Mouse (Mus musculus): ENCODE data around the gene Prkcg. TPM values are rescaled to one million over a fixed set of nuclear protein-coding genes. Genes with fewer than 3 reads are reported as not detected.

Prkcg gene
- polyA plus RNA-seq, 1 experiment from 2014 or later: 0.09 TPM

DNA sequence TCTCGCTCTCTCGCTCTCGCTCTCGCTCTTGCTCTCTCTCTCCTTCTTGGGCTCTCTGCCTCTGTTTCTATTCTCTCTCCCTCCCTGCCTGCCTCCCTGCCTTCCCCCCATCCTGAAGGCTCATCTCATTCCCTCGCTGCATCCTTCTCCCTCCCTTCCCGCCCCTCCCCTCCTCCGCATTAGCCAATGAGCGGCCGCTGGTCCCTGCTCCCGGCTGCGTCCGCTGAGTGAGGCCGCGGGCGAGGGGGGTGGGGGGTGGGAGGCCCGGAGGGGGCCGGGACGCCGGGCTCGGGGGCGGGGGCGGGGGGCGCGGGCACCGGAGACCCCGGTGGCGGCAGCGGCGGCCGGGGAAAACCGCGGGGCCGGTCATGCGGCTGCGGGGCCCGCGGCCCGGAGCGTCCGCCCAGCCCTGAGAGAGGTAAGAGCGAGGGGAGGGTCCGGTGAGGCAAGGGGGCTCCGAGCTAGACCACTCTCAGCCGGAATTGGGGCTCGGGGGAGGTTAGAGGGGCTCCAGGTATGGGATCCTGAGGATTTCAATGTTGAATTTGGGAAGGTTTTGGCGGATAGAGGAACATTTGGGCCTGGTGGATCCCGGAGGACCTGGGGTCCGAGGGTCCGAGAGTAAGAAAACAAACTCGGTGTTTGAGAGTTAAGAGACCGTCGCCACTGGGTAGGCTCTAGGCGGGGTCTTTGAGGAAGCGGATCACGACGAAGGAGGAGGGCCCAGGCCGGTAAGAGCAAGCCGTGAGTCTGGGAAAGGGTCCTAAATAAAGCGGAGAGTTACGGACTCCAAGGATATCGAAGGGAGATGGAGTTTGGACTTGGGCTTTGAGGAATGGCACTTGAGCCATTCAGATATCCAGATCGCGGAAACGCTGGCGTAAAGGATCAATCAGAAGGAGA, 43.9 kb downstream of the Prkcg start, which contains the start of gene Cacng7:
TSS of gene Cacng7 (plus strand) at position 337 of the 903 bp plus-strand sequence.
- WGBS (ENCODE audit: insufficient replicate concordance): 5% methylated on average over 64 of the region's 65 CpGs
- no peaks in the 10 kb centered on the region for H3K9me3 ChIP-seq (ENCODE audit: low read length)
- peak within 1 kb of the TSS; percentile 53 for H3K4me2 ChIP-seq (ENCODE audit: low read depth, low read length)
- TF ChIP-seq EP300 (IDR thresholded peaks at IDR 0.05; ENCODE audit: low read depth) (no peak), CTCF (IDR thresholded peaks at IDR 0.05; ENCODE audit: low read depth) (no peak)
- H3K27ac ChIP-seq (ENCODE audit: low read depth): no peak within 1 kb of the TSS
- no peak within 1 kb of the TSS for H3K9ac ChIP-seq (replicated peaks)
- peaks cover 42% of the 10 kb centered on the region for H3K27me3 ChIP-seq (ENCODE audit: insufficient read depth, low read length)
- H3K4me1 ChIP-seq (ENCODE audit: insufficient read depth): peaks cover 6% of the 10 kb centered on the region
- ATAC-seq (no peak), DNase-seq (no peak)
- H3K4me3 ChIP-seq (ENCODE audit: low read depth, low read length): peak within 1 kb of the TSS; percentile 20
- H3K36me3 ChIP-seq (replicated peaks; ENCODE audit: insufficient read depth, low read length): no peaks in the 10 kb centered on the region

DNA sequence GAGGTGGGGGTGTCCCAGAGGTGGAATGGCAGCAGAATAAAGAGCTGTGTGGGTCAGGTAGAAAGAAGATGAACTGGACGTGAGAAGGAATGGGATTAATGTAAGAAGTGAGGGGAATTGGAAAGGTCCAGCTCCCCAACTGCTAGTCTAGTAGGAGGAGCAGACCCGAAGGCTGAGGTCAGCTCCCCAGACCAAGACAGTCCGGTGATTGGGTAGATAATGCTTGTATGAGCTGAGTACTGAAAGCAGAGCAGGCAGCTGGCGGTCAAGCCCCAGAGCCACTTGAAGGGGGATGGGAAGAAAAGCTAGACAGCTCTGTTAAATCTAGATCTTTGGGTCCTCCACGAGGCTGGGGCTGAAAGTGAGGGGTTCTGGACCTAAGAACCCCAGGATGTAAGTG, 44.6 kb downstream of the Prkcg start:
- 18% methylated on average over 5 of the region's 5 CpGs for WGBS (ENCODE audit: insufficient replicate concordance)
- H3K36me3 ChIP-seq (replicated peaks; ENCODE audit: insufficient read depth, low read length): no peaks in the 10 kb centered on the region
- H3K9me3 ChIP-seq (ENCODE audit: low read length): no peaks in the 10 kb centered on the region
- no peak for ATAC-seq
- no peak for DNase-seq
- no peak overlapping the region for H3K4me3 ChIP-seq (ENCODE audit: low read depth, low read length)
- no peak overlapping the region for H3K9ac ChIP-seq (replicated peaks)
- H3K4me2 ChIP-seq (ENCODE audit: low read depth, low read length): no peak overlapping the region
- peaks cover 44% of the 10 kb centered on the region for H3K27me3 ChIP-seq (ENCODE audit: insufficient read depth, low read length)
- peaks cover 6% of the 10 kb centered on the region for H3K4me1 ChIP-seq (ENCODE audit: insufficient read depth)
- TF ChIP-seq CTCF (IDR thresholded peaks at IDR 0.05; ENCODE audit: low read depth) (no peak), EP300 (IDR thresholded peaks at IDR 0.05; ENCODE audit: low read depth) (no peak)
- no peak overlapping the region for H3K27ac ChIP-seq (ENCODE audit: low read depth)

DNA sequence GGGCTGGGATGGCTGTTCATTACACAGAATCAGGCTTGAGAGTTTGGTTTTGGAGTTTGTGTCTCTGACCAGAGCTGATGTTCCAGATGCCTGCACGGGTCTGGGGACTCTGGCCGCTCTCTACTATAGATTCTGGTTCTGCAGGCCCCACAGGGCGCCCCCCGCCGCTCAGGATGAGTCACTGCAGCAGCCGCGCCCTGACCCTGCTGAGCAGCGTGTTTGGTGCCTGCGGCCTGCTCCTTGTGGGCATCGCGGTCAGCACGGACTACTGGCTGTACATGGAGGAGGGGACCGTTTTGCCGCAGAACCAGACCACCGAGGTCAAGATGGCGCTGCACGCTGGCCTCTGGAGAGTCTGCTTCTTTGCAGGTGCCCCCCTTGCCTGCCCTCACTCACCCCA, 47.4 kb downstream of the Prkcg start:
- DNase-seq (no peak), ATAC-seq (no peak)
- Histone ChIP-seq H3K27me3 (ENCODE audit: insufficient read depth, low read length) (peaks cover 35% of the 10 kb centered on the region), H3K4me3 (ENCODE audit: low read depth, low read length) (no peak overlapping the region), H3K27ac (ENCODE audit: low read depth) (no peak overlapping the region), H3K36me3 (replicated peaks; ENCODE audit: insufficient read depth, low read length) (no peaks in the 10 kb centered on the region), H3K4me1 (ENCODE audit: insufficient read depth) (no peaks in the 10 kb centered on the region), H3K9me3 (ENCODE audit: low read length) (no peaks in the 10 kb centered on the region), H3K4me2 (ENCODE audit: low read depth, low read length) (no peak overlapping the region), H3K9ac (replicated peaks) (no peak overlapping the region)
- 66% methylated on average over 17 of the region's 17 CpGs for WGBS (ENCODE audit: insufficient replicate concordance)
- no peak for TF ChIP-seq CTCF (IDR thresholded peaks at IDR 0.05; ENCODE audit: low read depth)
- TF ChIP-seq EP300 (IDR thresholded peaks at IDR 0.05; ENCODE audit: low read depth): no peak

DNA sequence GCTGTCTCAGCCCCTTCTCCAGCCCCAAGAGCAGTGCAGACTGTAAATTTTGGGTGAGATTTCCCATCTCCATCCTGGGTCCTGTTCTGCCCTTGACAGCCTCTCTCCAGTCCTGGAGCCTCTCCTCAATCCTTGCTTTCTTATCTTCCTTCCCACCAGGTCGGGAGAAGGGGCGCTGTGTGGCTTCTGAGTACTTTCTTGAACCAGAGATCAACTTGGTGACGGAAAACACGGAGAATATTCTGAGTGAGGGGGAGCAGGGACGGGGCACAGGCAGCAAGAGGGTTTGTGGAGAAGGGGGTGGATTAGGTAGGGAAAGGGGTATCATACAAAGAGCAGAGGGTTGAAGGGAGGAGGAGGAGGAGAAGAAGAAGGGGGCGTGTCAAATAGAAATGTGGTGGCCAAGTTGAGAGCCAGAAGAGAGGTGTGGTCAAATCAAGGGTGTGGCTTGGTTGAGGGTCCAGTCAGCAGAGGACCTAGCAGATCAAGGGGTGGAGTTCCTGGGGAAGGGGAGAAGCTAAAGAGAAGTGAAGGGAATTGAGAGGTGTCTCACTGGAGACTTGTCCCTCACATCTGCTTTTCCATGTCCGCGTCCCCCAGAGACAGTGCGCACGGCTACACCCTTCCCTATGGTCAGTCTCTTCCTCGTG, 49.4 kb downstream of the Prkcg start:
- Histone ChIP-seq H3K9me3 (ENCODE audit: low read length) (no peaks in the 10 kb centered on the region), H3K4me1 (ENCODE audit: insufficient read depth) (no peaks in the 10 kb centered on the region)

DNA sequence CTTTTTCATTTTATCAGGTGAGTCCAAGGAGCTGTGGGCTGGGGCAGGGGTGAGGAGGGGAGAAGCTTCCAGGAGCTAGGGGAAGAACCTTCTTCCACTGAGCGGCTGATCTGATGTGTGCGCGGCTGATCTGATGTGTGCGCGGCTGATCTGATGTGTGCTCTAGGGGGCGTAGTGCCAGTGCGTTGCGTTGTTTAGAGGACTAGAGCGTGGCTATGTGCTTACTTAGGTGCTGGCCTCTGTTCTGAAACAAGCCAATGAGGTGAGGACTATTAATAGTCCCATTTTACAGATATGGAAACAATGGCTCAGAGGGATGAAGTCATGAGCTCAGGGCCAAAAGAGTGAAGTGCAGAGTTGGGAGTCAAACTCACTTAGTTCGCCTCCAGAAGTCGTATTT, 50.0 kb downstream of the Prkcg start:
- DNase-seq: no peak
- Histone ChIP-seq H3K36me3 (replicated peaks; ENCODE audit: insufficient read depth, low read length) (no peaks in the 10 kb centered on the region), H3K4me2 (ENCODE audit: low read depth, low read length) (no peak overlapping the region), H3K9me3 (ENCODE audit: low read length) (no peaks in the 10 kb centered on the region), H3K4me3 (ENCODE audit: low read depth, low read length) (no peak overlapping the region), H3K9ac (replicated peaks) (no peak overlapping the region), H3K4me1 (ENCODE audit: insufficient read depth) (no peaks in the 10 kb centered on the region), H3K27ac (ENCODE audit: low read depth) (no peak overlapping the region), H3K27me3 (ENCODE audit: insufficient read depth, low read length) (peaks cover 10% of the 10 kb centered on the region; the same call in 1 of the 2 replicates)
- ATAC-seq: no peak
- 81% methylated on average over 11 of the region's 11 CpGs for WGBS (ENCODE audit: insufficient replicate concordance)
- TF ChIP-seq CTCF (IDR thresholded peaks at IDR 0.05; ENCODE audit: low read depth) (no peak), EP300 (IDR thresholded peaks at IDR 0.05; ENCODE audit: low read depth) (no peak)

More for the DNA sequence above, 49.4 kb downstream of the Prkcg start:
- Histone ChIP-seq H3K4me2 (ENCODE audit: low read depth, low read length) (no peak overlapping the region), H3K4me3 (ENCODE audit: low read depth, low read length) (no peak overlapping the region), H3K27ac (ENCODE audit: low read depth) (no peak overlapping the region), H3K36me3 (replicated peaks; ENCODE audit: insufficient read depth, low read length) (no peaks in the 10 kb centered on the region), H3K9ac (replicated peaks) (no peak overlapping the region), H3K27me3 (ENCODE audit: insufficient read depth, low read length) (peaks cover 16% of the 10 kb centered on the region)
- DNase-seq: no peak
- 55% methylated on average over 11 of the region's 11 CpGs for WGBS (ENCODE audit: insufficient replicate concordance)
- ATAC-seq: no peak
- TF ChIP-seq CTCF (IDR thresholded peaks at IDR 0.05; ENCODE audit: low read depth) (no peak), EP300 (IDR thresholded peaks at IDR 0.05; ENCODE audit: low read depth) (no peak)

DNA sequence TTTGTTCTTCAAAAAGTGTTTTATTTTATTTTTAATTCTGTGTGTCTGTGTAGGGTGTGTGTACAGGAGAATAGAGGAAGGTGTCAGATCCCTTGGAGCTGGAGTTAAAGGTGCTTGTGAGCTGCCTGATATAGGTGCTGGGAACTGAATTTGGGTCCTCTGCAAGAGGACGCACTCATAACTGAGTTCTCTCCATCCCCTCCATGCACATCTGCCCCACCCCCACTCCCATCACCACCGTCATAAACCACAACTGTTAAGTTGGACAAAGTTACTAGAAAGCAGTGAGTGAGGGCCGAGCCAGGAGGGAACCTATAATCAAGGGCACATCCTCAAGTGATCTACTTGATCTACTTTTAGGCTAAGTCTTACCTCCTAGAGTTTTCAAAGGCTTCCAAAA, 54.9 kb downstream of the Prkcg start:
- no peak for ATAC-seq
- WGBS (ENCODE audit: insufficient replicate concordance): 61% methylated on average over 3 of the region's 3 CpGs
- H3K4me1 ChIP-seq (ENCODE audit: insufficient read depth): no peaks in the 10 kb centered on the region

More for the DNA sequence above, 54.9 kb downstream of the Prkcg start:
- no peak for DNase-seq
- H3K9ac ChIP-seq (replicated peaks): no peak overlapping the region
- H3K27me3 ChIP-seq (ENCODE audit: insufficient read depth, low read length): no peaks in the 10 kb centered on the region
- no peaks in the 10 kb centered on the region for H3K9me3 ChIP-seq (ENCODE audit: low read length)
- no peak overlapping the region for H3K4me3 ChIP-seq (ENCODE audit: low read depth, low read length)
- H3K4me2 ChIP-seq (ENCODE audit: low read depth, low read length): no peak overlapping the region
- no peaks in the 10 kb centered on the region for H3K36me3 ChIP-seq (replicated peaks; ENCODE audit: insufficient read depth, low read length)
- TF ChIP-seq CTCF (IDR thresholded peaks at IDR 0.05; ENCODE audit: low read depth) (no peak), EP300 (IDR thresholded peaks at IDR 0.05; ENCODE audit: low read depth) (no peak)
- H3K27ac ChIP-seq (ENCODE audit: low read depth): no peak overlapping the region

Measured in liver, postnatal 0 days (tissue).